Comparison of ENCODE assay signal across 8 mouse cellular contexts in the genomic region with DNA sequence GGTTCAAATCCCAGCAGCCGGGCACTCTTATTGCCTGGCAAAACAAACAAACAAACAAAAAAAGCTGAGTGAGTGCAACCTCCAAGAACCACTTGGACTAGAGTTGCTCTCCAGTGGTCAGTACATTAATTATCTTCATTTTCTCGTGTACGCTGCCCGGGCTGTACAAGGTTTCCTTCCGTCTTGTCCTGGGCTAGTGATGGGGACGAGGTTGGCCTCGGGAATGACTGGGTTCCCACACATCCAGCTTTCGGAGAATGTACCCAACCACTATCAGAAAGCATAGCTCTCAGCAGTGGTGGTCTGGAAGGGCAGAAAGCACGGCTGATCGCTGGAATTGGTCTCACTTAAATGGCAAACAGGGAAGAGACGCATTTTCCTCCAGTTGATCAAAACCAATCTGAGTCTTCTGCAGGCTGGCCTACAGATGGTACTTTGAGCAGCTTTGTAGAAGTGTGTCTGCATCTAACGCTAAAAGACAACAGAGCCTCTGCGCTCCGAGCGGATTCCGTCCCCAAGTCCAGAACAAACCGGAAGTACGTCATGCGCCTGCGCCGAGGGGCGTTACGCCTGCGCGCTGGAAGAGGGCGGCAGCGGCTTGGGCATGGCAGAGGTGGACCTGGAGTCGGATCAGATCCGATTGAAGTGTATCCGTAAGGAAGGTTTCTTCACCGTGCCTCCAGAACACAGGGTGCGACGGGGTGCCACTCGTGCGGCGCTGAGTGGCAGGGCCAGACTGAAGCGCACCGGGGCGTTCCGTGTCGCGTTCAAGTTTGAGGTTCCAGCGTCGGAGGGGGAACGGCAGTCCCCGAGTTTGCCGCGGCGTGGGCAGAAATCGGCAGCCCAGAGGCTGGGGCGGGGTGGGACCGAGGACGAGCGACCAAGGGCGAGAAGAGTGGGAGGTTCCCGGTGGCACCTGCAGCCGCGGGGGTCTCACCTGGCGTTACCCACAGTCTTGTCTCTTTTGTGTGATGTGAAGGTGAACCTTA. TPM values are rescaled to one million over a fixed set of nuclear protein-coding genes. Genes with fewer than 3 reads are reported as not detected.
DNase-seq lines count a peak whose midpoint lies in the region; ATAC-seq lines count a peak whose summit lies in the region.

A gene (plus strand): TSS at position 565 of the 989 bp plus-strand sequence.

- peak within 1 kb of the TSS; percentile 90 for H3K9ac ChIP-seq in hindbrain, embryonic 11.5 days (ENCODE audit: low read depth, low read length)

- H3K4me2 ChIP-seq in hindbrain, embryonic 11.5 days (replicated peaks; ENCODE audit: low read depth, low read length), result peak within 1 kb of the TSS; percentile 87

- H3K9me3 ChIP-seq in hindbrain, embryonic 11.5 days (ENCODE audit: control insufficient read depth, low read length), result no peaks in the 10 kb centered on the region

- DNase-seq in MN1 (ENCODE audit: low spot score), result peak; percentile 92
- peak; percentile 91 for DNase-seq in cerebellum, adult 9-10 months
- peak; percentile 85 to 97 for DNase-seq in frontal cortex, adult 2 months (ENCODE audit: extremely low spot score in 1 of 2, low spot score in 1 of 2)
- peak; percentile 97 for DNase-seq in hindbrain, embryonic 11.5 days (ENCODE audit: low spot score)
- DNase-seq in layer of hippocampus, postnatal 10 days (ENCODE audit: low spot score in 2 of 2), result peak; percentile 92 to 93
- DNase-seq in lung, postnatal 10 days, result peak; percentile 96
- DNase-seq in ovary, postnatal 36 days (ENCODE audit: low spot score), result peak; percentile 92
- DNase-seq in thymus, postnatal 25 days, result peak; percentile 89

- WGBS in hindbrain, embryonic 11.5 days, result 4% methylated on average over 59 of the region's 59 CpGs

- peak; percentile 78 for ATAC-seq in hindbrain, embryonic 11.5 days (ENCODE audit: low FRiP score)

- peaks cover 6% of the 10 kb centered on the region for H3K4me1 ChIP-seq in hindbrain, embryonic 11.5 days (replicated peaks; ENCODE audit: control insufficient read depth, insufficient read depth, low read length)

- peak within 1 kb of the TSS; percentile 84 for H3K4me3 ChIP-seq in hindbrain, embryonic 11.5 days (ENCODE audit: low read depth, low read length)

- peak within 1 kb of the TSS; percentile 47 for H3K27ac ChIP-seq in hindbrain, embryonic 11.5 days (ENCODE audit: low read depth, low read length)

- H3K36me3 ChIP-seq in hindbrain, embryonic 11.5 days (ENCODE audit: control insufficient read depth, insufficient read depth, low read length), result no peaks in the 10 kb centered on the region

- H3K27me3 ChIP-seq in hindbrain, embryonic 11.5 days (ENCODE audit: control insufficient read depth, insufficient read depth, low read length), result no peaks in the 10 kb centered on the region

RNA-seq across cellular contexts. Expression of the gene that starts here (rescaled TPM):
- polyA plus RNA-seq in frontal cortex, adult 2 months (2012; rRNA removed), result 137 and 152 TPM in 2 replicates
- 32.3 and 34.5 TPM in 2 replicates for polyA plus RNA-seq in hindbrain, embryonic 11.5 days (2014; fragmentation: Nextera tagmentation; extraction: Ambion mirVana)
- total RNA-seq in layer of hippocampus, postnatal 10 days (2021), result 10 to 100 TPM; 70.3 to 80.8 TPM

Comparison
In these comparisons a context has a peak if more than half of its experiments do, and no peak if none do; other contexts are left out.
1. Peak in every context shown above with its lines: DNase-seq, ATAC-seq, H3K4me3 ChIP-seq and H3K27ac ChIP-seq.